Comparison of ENCODE assay signal across 8 mouse cellular contexts in the genomic region with DNA sequence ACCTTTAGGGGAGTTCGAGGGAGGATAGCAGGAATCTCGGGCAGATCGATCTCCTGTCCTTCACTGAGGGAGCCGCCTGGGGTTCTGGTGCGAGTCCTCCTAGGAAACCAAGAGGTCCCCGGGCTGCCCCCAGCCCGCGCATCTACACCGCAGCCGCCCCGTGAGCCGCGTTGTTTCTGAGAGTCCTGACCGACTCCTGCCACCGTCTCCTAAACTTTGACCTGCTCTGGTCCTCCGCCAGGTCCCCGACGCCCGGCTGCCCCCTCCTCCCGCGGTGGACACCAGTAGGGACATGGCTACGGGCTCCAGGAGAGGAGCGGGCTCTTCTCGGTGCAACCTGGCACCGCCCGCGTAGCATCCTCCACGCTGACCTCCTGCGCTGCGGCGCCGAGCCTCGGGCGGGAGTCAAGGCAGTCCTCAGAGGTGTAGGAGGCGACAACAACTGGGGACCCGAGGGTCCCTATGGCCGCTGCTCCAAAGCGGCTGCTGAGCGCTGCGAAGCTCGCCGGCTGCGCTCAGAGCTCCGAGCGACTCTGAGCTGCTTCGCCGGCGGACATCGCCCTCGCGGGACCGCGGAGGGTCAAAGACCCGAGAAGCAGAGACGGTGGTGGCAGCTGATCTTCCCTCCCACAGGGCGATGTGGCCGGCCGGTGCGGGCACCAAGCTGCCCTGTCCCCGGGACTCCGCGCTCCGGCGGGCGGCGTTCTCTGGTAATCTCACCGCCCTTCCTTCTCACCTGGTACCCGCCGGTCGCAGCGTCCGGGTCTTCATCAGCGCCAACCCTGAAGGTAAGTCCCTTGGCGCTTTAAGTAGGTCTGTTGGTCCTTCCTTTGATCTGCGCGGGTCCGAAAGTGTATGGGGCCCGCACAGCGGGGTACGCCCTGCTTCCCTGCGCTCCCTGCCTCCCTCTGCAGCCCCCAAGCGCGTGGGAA. TPM values are rescaled to one million over a fixed set of nuclear protein-coding genes. Genes with fewer than 3 reads are reported as not detected.
DNase-seq lines count a peak whose midpoint lies in the region; ATAC-seq and TF ChIP-seq lines count a peak whose summit lies in the region.

No protein-coding gene starts in this region.

- no peaks in the 10 kb centered on the region for H3K9me3 ChIP-seq in heart, embryonic 11.5 days (replicated peaks; ENCODE audit: control insufficient read depth, low read length)
- no peaks in the 10 kb centered on the region for H3K9me3 ChIP-seq in hindbrain, embryonic 15.5 days
- H3K9me3 ChIP-seq in limb, embryonic 10.5 days (replicated peaks), result no peaks in the 10 kb centered on the region

- 0 out of 2 replicates have a peak, but pooled peaks have one; percentile 5 for TF ChIP-seq POLR2A in cortical plate, adult 2 months (IDR thresholded peaks at IDR 0.05; ENCODE audit: extremely low read depth, insufficient read depth, low read length)
- no peak for TF ChIP-seq POLR2A in olfactory bulb, adult 2 months (IDR thresholded peaks at IDR 0.05; ENCODE audit: insufficient read depth, low read depth, low read length)

- H3K27ac ChIP-seq in heart, embryonic 11.5 days (ENCODE audit: low read depth, low read length), result no peak overlapping the region
- H3K27ac ChIP-seq in cortical plate, adult 2 months (ENCODE audit: insufficient read depth, low read length), result peak overlapping the region; percentile 62
- H3K27ac ChIP-seq in hindbrain, embryonic 15.5 days (replicated peaks), result peak overlapping the region; percentile 68
- 0 out of 2 replicates have a peak overlapping the region, but pooled peaks have one; percentile 14 for H3K27ac ChIP-seq in limb, embryonic 10.5 days
- no peak overlapping the region for H3K27ac ChIP-seq in olfactory bulb, adult 2 months (ENCODE audit: insufficient read depth, low read depth, low read length)

- H3K27me3 ChIP-seq in heart, embryonic 11.5 days (ENCODE audit: control insufficient read depth, insufficient read depth, low read length), result peaks cover 39% of the 10 kb centered on the region
- H3K27me3 ChIP-seq in hindbrain, embryonic 15.5 days, result peaks cover 4% of the 10 kb centered on the region; the same call in 1 of the 2 replicates
- peaks cover 57% of the 10 kb centered on the region for H3K27me3 ChIP-seq in limb, embryonic 10.5 days (ENCODE audit: low read depth, poor library complexity, severe bottlenecking)

- 0 out of 2 replicates have a peak, but pooled peaks cover 3% of the 10 kb centered on the region for H3K4me1 ChIP-seq in heart, embryonic 11.5 days (ENCODE audit: control insufficient read depth, insufficient read depth, low read length)
- no peaks in the 10 kb centered on the region for H3K4me1 ChIP-seq in cortical plate, adult 2 months (ENCODE audit: control insufficient read depth, insufficient read depth, low read length)
- H3K4me1 ChIP-seq in hindbrain, embryonic 15.5 days (replicated peaks), result peaks cover 17% of the 10 kb centered on the region
- H3K4me1 ChIP-seq in limb, embryonic 10.5 days, result peaks cover 18% of the 10 kb centered on the region
- peaks cover 16% of the 10 kb centered on the region for H3K4me1 ChIP-seq in olfactory bulb, adult 2 months (ENCODE audit: control insufficient read depth, insufficient read depth, low read length)

- peak overlapping the region; percentile 91 for H3K4me2 ChIP-seq in heart, embryonic 11.5 days
- H3K4me2 ChIP-seq in hindbrain, embryonic 15.5 days, result peak overlapping the region; percentile 98

- no peak; the same call in 1 of the 2 replicates for ATAC-seq in heart, embryonic 11.5 days (replicated peaks; ENCODE audit: insufficient number of reproducible peaks, low FRiP score, low TSS enrichment)
- ATAC-seq in hindbrain, embryonic 15.5 days (ENCODE audit: low FRiP score, low read depth), result peak; percentile 64

- no peak for TF ChIP-seq CTCF in cortical plate, adult 2 months (IDR thresholded peaks at IDR 0.05; ENCODE audit: extremely low read depth, insufficient read depth, low read length)
- no peak for TF ChIP-seq CTCF in olfactory bulb, adult 2 months (IDR thresholded peaks at IDR 0.05; ENCODE audit: insufficient read depth, low read depth, low read length)

- H3K36me3 ChIP-seq in heart, embryonic 11.5 days (ENCODE audit: control insufficient read depth, insufficient read depth, low read length), result no peaks in the 10 kb centered on the region
- no peaks in the 10 kb centered on the region for H3K36me3 ChIP-seq in hindbrain, embryonic 15.5 days
- no peaks in the 10 kb centered on the region for H3K36me3 ChIP-seq in limb, embryonic 10.5 days

- DNase-seq in heart, postnatal 4 days, result no peak
- DNase-seq in limb, embryonic 10.5 days (ENCODE audit: low spot score), result peak; percentile 59
- no peak for DNase-seq in ovary, postnatal 36 days (ENCODE audit: low spot score)
- DNase-seq in ovary, postnatal 10 days (ENCODE audit: low spot score), result no peak

- H3K9ac ChIP-seq in heart, embryonic 11.5 days (ENCODE audit: low read depth, low read length), result no peak overlapping the region
- H3K9ac ChIP-seq in hindbrain, embryonic 15.5 days, result peak overlapping the region; percentile 69

- H3K4me3 ChIP-seq in heart, embryonic 11.5 days (ENCODE audit: low read depth, low read length), result peak overlapping the region; percentile 51
- H3K4me3 ChIP-seq in cortical plate, adult 2 months (ENCODE audit: insufficient read depth, low read length), result peak overlapping the region; percentile 74
- peak overlapping the region; percentile 76 for H3K4me3 ChIP-seq in hindbrain, embryonic 15.5 days
- H3K4me3 ChIP-seq in limb, embryonic 10.5 days, result peak overlapping the region; percentile 57
- H3K4me3 ChIP-seq in olfactory bulb, adult 2 months (ENCODE audit: insufficient read depth, low read depth, low read length), result peak overlapping the region; percentile 44

- WGBS in heart, embryonic 11.5 days (ENCODE audit: insufficient replicate concordance), result under 1% methylated on average over 81 of the region's 83 CpGs
- WGBS in hindbrain, embryonic 15.5 days, result under 1% methylated on average over 82 of the region's 83 CpGs
- under 1% methylated on average over 81 of the region's 83 CpGs for WGBS in limb, embryonic 10.5 days
- under 1% methylated on average over 83 of the region's 83 CpGs for WGBS in olfactory bulb, adult 2 months

RNA-seq across cellular contexts. Expression of gene Nwd2, which starts 0.9 kb away (rescaled TPM):
- 0.06 TPM in 1 of 2 replicates, not detected in the other for polyA plus RNA-seq in heart, embryonic 11.5 days (2014; fragmentation: Nextera tagmentation; extraction: Ambion mirVana)
- not detected for total RNA-seq in heart, postnatal 4 days (2021)
- polyA plus RNA-seq in cortical plate, adult 2 months (2012; rRNA removed), result 18.4 and 18.8 TPM in 2 replicates
- polyA plus RNA-seq in hindbrain, embryonic 15.5 days (2015; fragmentation: Nextera tagmentation; extraction: Ambion mirVana), result 11.4 and 13.3 TPM in 2 replicates
- 0.10 TPM in 1 of 2 replicates, not detected in the other for polyA plus RNA-seq in limb, embryonic 10.5 days (2016; fragmentation: Nextera tagmentation; extraction: Ambion mirVana)
- polyA plus RNA-seq in olfactory bulb, adult 2 months (2012; ENCODE audit: insufficient read depth, insufficient read length, low replicate concordance, missing spikeins), result not detected in 2 replicates

Comparison
In these comparisons a context has a peak if more than half of its experiments do, and no peak if none do; other contexts are left out.
1. H3K27ac ChIP-seq: peak in cortical plate, adult 2 months (single experiment), hindbrain, embryonic 15.5 days (single experiment) and limb, embryonic 10.5 days (single experiment); none in heart, embryonic 11.5 days (single experiment) and olfactory bulb, adult 2 months (single experiment).
2. RNA of gene Nwd2, which starts 0.9 kb away (polyA plus RNA-seq): 18.4 to 18.8 TPM in cortical plate, adult 2 months and 11.4 to 13.3 TPM in hindbrain, embryonic 15.5 days; 0.06 TPM in heart, embryonic 11.5 days, 0.10 TPM in limb, embryonic 10.5 days and not detected in olfactory bulb, adult 2 months; every median in the first group is over 10 times any median in the second.
3. Peak in every context shown above with its lines, with median percentiles within 50 percentile points of each other: H3K4me3 ChIP-seq.